Mouse (Mus musculus) hematopoietic multipotent progenitor cell, adult 10-12 weeks (in vitro differentiated cells): ENCODE data around the gene Klf8. TPM values are rescaled to one million over a fixed set of nuclear protein-coding genes. Genes with fewer than 3 reads are reported as not detected.

Source experiments
- polyA plus RNA-seq: library from polyadenylated mRNA; stranded (reverse); fragments of >175 nt; gene quantifications from 2 replicates; pipeline ENCODE4 v1.2.3, GENCODE M21; 2012; ENCODE audit warnings: low replicate concordance

Klf8 gene
- 0.68 and 3.7 TPM in 2 replicates for polyA plus RNA-seq

DNA sequence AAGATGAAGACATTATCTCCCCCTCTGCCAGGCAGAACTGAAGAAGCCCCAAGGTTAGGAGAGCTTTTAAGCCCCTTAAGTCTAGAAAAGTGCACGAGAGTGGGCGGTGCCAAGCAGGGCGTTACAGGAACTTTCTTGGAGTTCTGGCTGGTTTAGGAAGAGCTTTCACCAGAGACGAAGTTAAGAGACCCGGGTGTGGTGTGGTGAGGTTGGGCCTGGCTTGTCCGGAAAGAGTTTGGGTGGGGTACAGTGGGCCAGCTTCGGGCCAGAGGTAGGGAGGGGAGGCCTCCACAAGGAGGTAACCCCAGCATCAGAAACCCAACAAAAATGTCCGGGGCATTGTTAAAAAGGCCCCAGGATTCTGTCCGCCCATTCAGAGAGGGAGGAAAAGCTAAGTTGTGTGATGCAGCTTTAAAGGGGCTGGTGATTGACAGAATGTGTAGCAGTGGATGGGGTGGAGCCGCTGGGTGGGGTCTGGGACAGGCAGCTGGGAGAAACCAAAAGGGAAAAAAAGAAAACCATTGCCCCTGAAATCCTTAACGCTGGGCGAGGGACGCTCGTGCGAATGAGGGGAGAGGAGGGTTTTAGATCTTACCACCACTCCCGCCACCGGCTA is at the start of gene Klf8:
Klf8 (plus strand) TSS at position 163 of the 616 bp plus-strand sequence.

Other genes with a start within 250 kb of the Klf8 start
- gene Usp51, start 231.0 kb upstream of the Klf8 start, polyA plus RNA-seq: 0.04 and 0.05 TPM in 2 replicates
- gene Mageh1, start 199.9 kb upstream of the Klf8 start, polyA plus RNA-seq: 2.2 and 2.9 TPM in 2 replicates
- not detected in 2 replicates for gene Foxr2, start 118.7 kb upstream of the Klf8 start, polyA plus RNA-seq
- 4.1 and 6.2 TPM in 2 replicates for gene Rragb, start 97.5 kb upstream of the Klf8 start, polyA plus RNA-seq